Mouse (Mus musculus) ES-E14 (cell line): ENCODE measurements around the gene Pacrg. TPM values are rescaled to one million over a fixed set of nuclear protein-coding genes. Genes with fewer than 3 reads are reported as not detected.
A peak's percentile ranks its signal among the peaks of the same experiment; 100 is the strongest.

Experiments
- DNase-seq: peaks from one replicate; pipeline ENCODE4 v3.0.0-alpha.2; 2013; ENCODE audit warnings: low read depth, low spot score
- H3K27ac ChIP-seq: 2 replicates; pipeline ENCODE4 v1.5.1; 2012; ENCODE audit warnings: low read depth, mild to moderate bottlenecking, low read length, moderate library complexity, mixed read lengths; ENCODE audit not compliant: poor library complexity, insufficient read depth, severe bottlenecking
- H3K36me3 ChIP-seq: 2 replicates; pipeline ENCODE4 v1.6.1; 2012; ENCODE audit warnings: mild to moderate bottlenecking, low read length, moderate library complexity, mixed read lengths; ENCODE audit not compliant: control insufficient read depth, poor library complexity, insufficient read depth, severe bottlenecking
- H3K4me1 ChIP-seq, 2 experiments: fragments of 150-350 bp in 1 of 2; sonication (generic) in 1 of 2; 2 replicates each; pipeline ENCODE4 v1.6.1; 2012; ENCODE audit warnings: low read length in 2 of 2, mild to moderate bottlenecking in 1 of 2, mixed read lengths in 1 of 2; ENCODE audit not compliant: control insufficient read depth in 2 of 2, insufficient read depth in 2 of 2, poor library complexity in 1 of 2
- H3K4me3 ChIP-seq, 2 experiments: fragments of 150-350 bp in 1 of 2; sonication (generic) in 1 of 2; 2 replicates each; pipeline ENCODE4 v1.5.1; 2012; ENCODE audit warnings: low read length in 2 of 2, low read depth in 1 of 2, mild to moderate bottlenecking in 1 of 2, mixed read lengths in 1 of 2; ENCODE audit not compliant: insufficient read depth in 1 of 2, poor library complexity in 1 of 2, severe bottlenecking in 1 of 2
- H3K9ac ChIP-seq: 2 replicates; pipeline ENCODE4 v1.6.1; 2012; ENCODE audit warnings: low read depth, mild to moderate bottlenecking, low read length, mixed read lengths; ENCODE audit not compliant: poor library complexity, insufficient read depth, severe bottlenecking
- H3K9me3 ChIP-seq: fragments of 150-350 bp; sonication (generic); 2 replicates; pipeline ENCODE4 v1.6.1; 2012; ENCODE audit warnings: low read depth, mild to moderate bottlenecking, low read length; ENCODE audit not compliant: control insufficient read depth, insufficient read depth
- CHD2 ChIP-seq: IDR thresholded peaks from 2 replicates; pipeline ENCODE4 v1.6.1; 2014; ENCODE audit warnings: mild to moderate bottlenecking, low read depth, low read length, inconsistent platforms
- HCFC1 ChIP-seq: IDR thresholded peaks from 2 replicates; pipeline ENCODE4 v1.6.1; 2012; ENCODE audit warnings: low read length, inconsistent platforms, borderline replicate concordance; ENCODE audit not compliant: insufficient read depth
- MAFK ChIP-seq: IDR thresholded peaks from 2 replicates; pipeline ENCODE4 v1.6.1; 2014; ENCODE audit warnings: mild to moderate bottlenecking, low read depth, low read length, inconsistent platforms; ENCODE audit not compliant: insufficient read depth
- ZC3H11A ChIP-seq: IDR thresholded peaks from 2 replicates; pipeline ENCODE4 v1.6.1; 2012; ENCODE audit warnings: low read depth, mild to moderate bottlenecking, inconsistent platforms, low read length, borderline replicate concordance
- ZNF384 ChIP-seq: IDR thresholded peaks from 2 replicates; pipeline ENCODE4 v1.6.1; 2012; ENCODE audit warnings: low read depth, low read length, inconsistent platforms
- in situ Hi-C, 2 experiments: fragments of 600-800 bp; cut with MboI; formaldehyde crosslinking; loops; one replicate each; pipeline ENCODE4 v1.15.1; 2025; ENCODE audit warnings: low sequenced_read_pairs in 2 of 2, inconsistent platforms in 1 of 2; ENCODE audit not compliant: unreplicated experiment in 2 of 2
- total RNA-seq: library from RNA; depleted of rRNA; stranded (reverse); fragments of 300-350 nt; gene quantifications from 2 replicates; pipeline ENCODE4 v1.2.3, GENCODE M21; 2012

The Pacrg gene
- total RNA-seq, 1 experiment = 0.27 TPM

GRCm38 (mm10) chr17:10874208-10875187 lies 34.4 kb upstream of the Pacrg start:
- Histone ChIP-seq H3K4me1 (no peaks in the 10 kb centered on the region), H3K9me3 (no peaks in the 10 kb centered on the region), H3K9ac (no peak overlapping the region), H3K36me3 (no peaks in the 10 kb centered on the region), H3K4me3 (no peak overlapping the region), H3K27ac (no peak overlapping the region)
- TF ChIP-seq MAFK (no peak), HCFC1 (no peak), CHD2 (no peak), ZC3H11A (no peak), ZNF384 (no peak)
- DNase-seq = no peak
- in situ Hi-C loops = no loop called here

GRCm38 (mm10) chr17:10854207-10854606 lies 14.1 kb upstream of the Pacrg start:
- in situ Hi-C loops = no loop called here
- Histone ChIP-seq H3K36me3 (no peaks in the 10 kb centered on the region), H3K4me1 (no peaks in the 10 kb centered on the region), H3K9me3 (no peaks in the 10 kb centered on the region), H3K9ac (no peak overlapping the region), H3K4me3 (no peak overlapping the region), H3K27ac (no peak overlapping the region)
- TF ChIP-seq ZC3H11A (no peak), HCFC1 (no peak), CHD2 (no peak), MAFK (no peak), ZNF384 (no peak)
- DNase-seq = no peak

- Histone ChIP-seq H3K9me3 (no peaks in the 10 kb centered on the region), H3K9ac (no peak overlapping the region), H3K27ac (no peak overlapping the region), H3K4me1 (peaks cover 0 to 4% of the 10 kb centered on the region in 2 experiments; a peak in 1 of 4 replicates), H3K4me3 (peak overlapping the region; percentile 66 to 81), H3K36me3 (no peaks in the 10 kb centered on the region)
- DNase-seq = peak; percentile 37
- in situ Hi-C loops = no loop called here
- TF ChIP-seq ZC3H11A (0 out of 2 replicates have a peak, but pooled peaks have one; percentile 37), MAFK (no peak)
Observed at GRCm38 (mm10) chr17:10840731-10841201, 655 bp upstream of the Pacrg start.

- H3K4me3 ChIP-seq = no peak overlapping the region
- H3K36me3 ChIP-seq = no peaks in the 10 kb centered on the region
- H3K4me1 ChIP-seq = no peaks in the 10 kb centered on the region
- in situ Hi-C loops = no loop called here
- H3K9ac ChIP-seq = no peak overlapping the region
- no peak for TF ChIP-seq CHD2
- TF ChIP-seq ZC3H11A = no peak
- H3K27ac ChIP-seq = no peak overlapping the region
- no peaks in the 10 kb centered on the region for H3K9me3 ChIP-seq
- DNase-seq = no peak
Observed at GRCm38 (mm10) chr17:10818971-10819370, 21.1 kb downstream of the Pacrg start.

GRCm38 (mm10) chr17:10808571-10808970 lies 31.5 kb downstream of the Pacrg start:
- TF ChIP-seq MAFK = no peak
- no peak for TF ChIP-seq ZNF384
- TF ChIP-seq HCFC1 = no peak
- no peak for TF ChIP-seq CHD2
- no peak for TF ChIP-seq ZC3H11A
- Histone ChIP-seq H3K27ac (no peak overlapping the region), H3K4me3 (no peak overlapping the region), H3K9ac (no peak overlapping the region), H3K36me3 (no peaks in the 10 kb centered on the region), H3K9me3 (no peaks in the 10 kb centered on the region), H3K4me1 (no peaks in the 10 kb centered on the region)
- in situ Hi-C loops = no loop called here
- no peak for DNase-seq
